Mouse (Mus musculus): ENCODE data around the gene Gm20662. TPM values are rescaled to one million over a fixed set of nuclear protein-coding genes. Genes with fewer than 3 reads are reported as not detected.

The Gm20662 gene
- polyA plus RNA-seq, 1 experiment from 2014 or later, result 0.14 TPM

DNA sequence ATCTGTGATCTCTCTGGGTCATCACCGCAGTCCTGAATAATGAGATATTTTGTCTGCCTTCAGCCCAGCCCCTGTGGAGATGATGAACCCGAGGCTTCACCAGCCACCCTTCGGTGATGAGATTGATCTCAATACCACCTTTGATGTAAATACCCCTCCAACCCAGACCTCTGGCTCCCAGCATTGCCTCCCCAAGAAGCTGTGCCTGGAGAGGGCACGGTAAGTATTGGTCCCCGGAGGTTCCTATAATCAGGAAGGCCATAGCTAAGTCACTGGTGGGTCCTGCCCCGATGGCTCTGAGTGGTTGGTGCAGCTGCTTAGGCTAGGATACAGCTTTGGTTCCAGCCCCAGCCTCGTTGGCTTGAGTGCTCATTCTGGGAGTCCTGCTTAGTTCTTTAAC is 27.6 kb upstream of the Gm20662 start:
- no peaks in the 10 kb centered on the region for H3K36me3 ChIP-seq (ENCODE audit: control insufficient read depth, insufficient read depth, low read length)
- no peaks in the 10 kb centered on the region for H3K4me1 ChIP-seq (replicated peaks; ENCODE audit: control insufficient read depth, insufficient read depth, low read length)
- ATAC-seq (ENCODE audit: low FRiP score) (no peak), DNase-seq (ENCODE audit: low spot score) (no peak)
- no peaks in the 10 kb centered on the region for H3K9me3 ChIP-seq (ENCODE audit: control insufficient read depth, low read length)
- H3K4me2 ChIP-seq (replicated peaks; ENCODE audit: low read depth, low read length), result no peak overlapping the region
- H3K4me3 ChIP-seq (ENCODE audit: low read depth, low read length), result no peak overlapping the region
- 93% methylated on average over 7 of the region's 7 CpGs for WGBS
- H3K9ac ChIP-seq (ENCODE audit: low read depth, low read length), result no peak overlapping the region
- H3K27ac ChIP-seq (ENCODE audit: low read depth, low read length), result no peak overlapping the region
- H3K27me3 ChIP-seq (ENCODE audit: control insufficient read depth, insufficient read depth, low read length), result no peaks in the 10 kb centered on the region

DNA sequence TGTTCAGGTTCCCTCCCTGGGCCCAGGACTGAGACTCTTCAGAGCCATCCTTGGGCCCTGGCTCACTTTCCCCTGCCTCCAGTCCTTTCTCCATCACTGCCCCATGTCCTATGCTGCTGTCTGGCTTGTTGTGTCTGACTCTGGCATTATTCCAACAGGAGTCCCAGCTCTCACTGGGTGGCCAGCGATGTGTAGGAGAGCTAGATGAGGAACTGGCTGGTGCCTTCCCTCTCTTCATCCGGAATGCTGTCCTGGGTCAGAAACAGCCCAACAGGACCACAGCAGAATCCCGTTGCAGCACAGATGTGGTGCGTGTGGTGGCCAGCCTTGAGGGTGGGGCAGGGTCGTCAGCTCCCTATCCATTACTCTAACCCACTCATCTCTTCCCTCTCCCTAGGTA is 25.8 kb upstream of the Gm20662 start:
- no peaks in the 10 kb centered on the region for H3K9me3 ChIP-seq (ENCODE audit: control insufficient read depth, low read length)
- ATAC-seq (ENCODE audit: low FRiP score) (no peak), DNase-seq (ENCODE audit: low spot score) (no peak)
- H3K4me1 ChIP-seq (replicated peaks; ENCODE audit: control insufficient read depth, insufficient read depth, low read length), result no peaks in the 10 kb centered on the region
- H3K9ac ChIP-seq (ENCODE audit: low read depth, low read length), result no peak overlapping the region
- 97% methylated on average over 5 of the region's 5 CpGs for WGBS
- no peak overlapping the region for H3K27ac ChIP-seq (ENCODE audit: low read depth, low read length)
- no peaks in the 10 kb centered on the region for H3K36me3 ChIP-seq (ENCODE audit: control insufficient read depth, insufficient read depth, low read length)
- H3K4me2 ChIP-seq (replicated peaks; ENCODE audit: low read depth, low read length), result no peak overlapping the region
- H3K4me3 ChIP-seq (ENCODE audit: low read depth, low read length), result no peak overlapping the region
- H3K27me3 ChIP-seq (ENCODE audit: control insufficient read depth, insufficient read depth, low read length), result no peaks in the 10 kb centered on the region

DNA sequence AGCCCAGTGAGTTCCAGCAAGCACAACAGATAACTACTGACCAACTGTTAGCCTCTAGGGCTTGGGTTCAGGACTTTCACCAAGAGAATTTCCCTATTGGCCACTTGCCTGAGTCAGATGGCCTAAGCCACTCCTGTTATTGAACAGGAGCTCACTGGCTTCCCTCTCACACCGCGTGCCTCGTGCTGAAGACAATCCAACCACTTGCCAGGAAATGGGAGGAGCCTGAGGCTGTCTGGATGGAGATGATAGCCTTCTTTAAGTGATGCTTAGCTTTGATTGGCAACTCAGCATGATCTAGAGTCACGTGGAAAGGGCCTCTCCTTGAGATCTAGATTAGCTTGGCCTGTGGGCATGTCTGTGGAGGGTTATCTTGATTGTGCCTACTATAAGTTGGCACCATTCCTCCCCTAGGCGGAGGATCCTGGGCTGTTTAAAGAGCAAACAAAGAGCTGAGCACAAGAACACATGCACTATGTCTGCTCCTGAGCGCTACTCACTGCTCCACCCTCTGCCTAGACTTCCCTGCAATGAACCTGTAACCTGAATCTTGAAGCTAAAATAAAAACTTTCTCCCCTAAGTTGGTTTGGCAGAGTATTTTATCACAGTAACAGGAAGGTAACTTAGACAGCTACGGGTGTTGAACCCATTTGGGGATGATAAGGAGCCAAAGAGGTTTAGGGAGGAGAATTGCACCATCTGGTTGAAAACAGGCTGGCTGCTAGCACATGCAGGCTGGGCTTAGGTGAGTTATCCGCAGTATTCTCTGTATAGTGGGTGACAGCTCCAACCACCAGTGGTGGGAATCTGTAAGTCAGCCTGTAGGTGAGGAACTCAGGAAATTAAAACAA is 24.2 kb upstream of the Gm20662 start:
- WGBS, result 85% methylated on average over 8 of the region's 8 CpGs
- ATAC-seq (ENCODE audit: low FRiP score) (no peak), DNase-seq (ENCODE audit: low spot score) (no peak)
- H3K4me2 ChIP-seq (replicated peaks; ENCODE audit: low read depth, low read length), result no peak overlapping the region
- no peak overlapping the region for H3K9ac ChIP-seq (ENCODE audit: low read depth, low read length)
- H3K27ac ChIP-seq (ENCODE audit: low read depth, low read length), result no peak overlapping the region
- H3K4me3 ChIP-seq (ENCODE audit: low read depth, low read length), result no peak overlapping the region
- H3K36me3 ChIP-seq (ENCODE audit: control insufficient read depth, insufficient read depth, low read length), result no peaks in the 10 kb centered on the region
- H3K4me1 ChIP-seq (replicated peaks; ENCODE audit: control insufficient read depth, insufficient read depth, low read length), result no peaks in the 10 kb centered on the region
- H3K27me3 ChIP-seq (ENCODE audit: control insufficient read depth, insufficient read depth, low read length), result no peaks in the 10 kb centered on the region
- H3K9me3 ChIP-seq (ENCODE audit: control insufficient read depth, low read length), result no peaks in the 10 kb centered on the region

GRCm38 (mm10) chr9:107974491-107975171 is 21.5 kb upstream of the Gm20662 start:
- DNase-seq (ENCODE audit: low spot score), result no peak
- H3K9ac ChIP-seq (ENCODE audit: low read depth, low read length), result no peak overlapping the region
- no peak for ATAC-seq (ENCODE audit: low FRiP score)
- no peaks in the 10 kb centered on the region for H3K9me3 ChIP-seq (ENCODE audit: control insufficient read depth, low read length)
- no peaks in the 10 kb centered on the region for H3K36me3 ChIP-seq (ENCODE audit: control insufficient read depth, insufficient read depth, low read length)
- H3K4me2 ChIP-seq (replicated peaks; ENCODE audit: low read depth, low read length), result no peak overlapping the region
- H3K27ac ChIP-seq (ENCODE audit: low read depth, low read length), result no peak overlapping the region
- WGBS, result 78% methylated on average over 10 of the region's 10 CpGs
- H3K4me3 ChIP-seq (ENCODE audit: low read depth, low read length), result no peak overlapping the region
- H3K27me3 ChIP-seq (ENCODE audit: control insufficient read depth, insufficient read depth, low read length), result no peaks in the 10 kb centered on the region
- H3K4me1 ChIP-seq (replicated peaks; ENCODE audit: control insufficient read depth, insufficient read depth, low read length), result no peaks in the 10 kb centered on the region

DNA sequence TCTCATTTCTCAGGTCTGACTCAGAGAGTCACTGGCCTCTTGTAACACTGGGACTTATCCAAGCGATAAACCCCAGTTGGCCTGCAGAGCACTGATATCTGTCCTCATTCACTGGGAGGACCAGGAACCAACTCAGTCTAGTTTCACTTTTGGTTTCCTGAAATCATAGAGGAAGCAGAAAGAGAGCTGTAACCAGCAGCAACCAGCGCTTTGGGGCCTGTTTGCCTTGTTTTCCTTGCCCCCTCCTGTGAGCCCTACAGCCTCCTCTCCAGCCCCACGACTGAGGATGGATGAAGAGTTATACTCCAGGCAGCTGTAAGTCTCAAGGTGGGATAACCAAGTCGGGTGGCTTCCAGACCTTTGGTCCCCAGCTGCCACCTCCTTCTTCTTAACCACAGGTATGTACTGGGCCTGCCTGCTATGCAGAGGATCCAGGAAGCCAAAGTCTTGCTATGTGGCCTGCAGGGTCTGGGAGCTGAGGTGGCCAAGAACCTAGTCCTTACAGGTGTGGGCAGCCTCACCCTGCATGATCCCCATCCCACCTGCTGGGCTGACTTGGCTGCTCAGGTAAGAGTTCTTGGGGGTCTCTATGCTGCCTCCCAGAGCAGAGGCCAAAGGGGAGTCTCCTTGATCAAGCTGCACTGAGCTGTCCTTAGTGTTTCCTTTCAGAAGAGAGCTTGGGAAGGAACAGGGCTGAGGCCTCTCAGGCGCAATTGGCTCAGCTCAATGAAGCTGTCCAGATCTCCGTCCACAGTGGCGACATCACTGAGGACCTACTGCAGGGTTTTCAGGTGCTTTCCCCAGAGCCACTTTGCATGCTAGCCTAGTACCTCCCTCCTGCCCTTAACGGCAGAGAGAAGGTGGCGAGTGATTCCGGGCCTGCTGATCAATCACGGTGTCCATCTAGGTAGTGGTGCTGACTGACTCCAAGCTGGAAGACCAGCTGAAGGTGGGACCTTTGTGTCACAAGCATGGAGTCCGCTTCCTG is 20.5 kb upstream of the Gm20662 start, which contains the start of gene Uba7:
TSS of gene Uba7 (plus strand) at position 107 of the 988 bp plus-strand sequence.
- no peaks in the 10 kb centered on the region for H3K27me3 ChIP-seq (ENCODE audit: control insufficient read depth, insufficient read depth, low read length)
- H3K9me3 ChIP-seq (ENCODE audit: control insufficient read depth, low read length), result no peaks in the 10 kb centered on the region
- H3K9ac ChIP-seq (ENCODE audit: low read depth, low read length), result no peak within 1 kb of the TSS
- H3K27ac ChIP-seq (ENCODE audit: low read depth, low read length), result no peak within 1 kb of the TSS
- H3K4me1 ChIP-seq (replicated peaks; ENCODE audit: control insufficient read depth, insufficient read depth, low read length), result no peaks in the 10 kb centered on the region
- no peak within 1 kb of the TSS for H3K4me2 ChIP-seq (replicated peaks; ENCODE audit: low read depth, low read length)
- 70% methylated on average over 12 of the region's 12 CpGs for WGBS
- H3K36me3 ChIP-seq (ENCODE audit: control insufficient read depth, insufficient read depth, low read length), result no peaks in the 10 kb centered on the region
- no peak within 1 kb of the TSS for H3K4me3 ChIP-seq (ENCODE audit: low read depth, low read length)
- no peak for ATAC-seq (ENCODE audit: low FRiP score)
- no peak for DNase-seq (ENCODE audit: low spot score)

DNA sequence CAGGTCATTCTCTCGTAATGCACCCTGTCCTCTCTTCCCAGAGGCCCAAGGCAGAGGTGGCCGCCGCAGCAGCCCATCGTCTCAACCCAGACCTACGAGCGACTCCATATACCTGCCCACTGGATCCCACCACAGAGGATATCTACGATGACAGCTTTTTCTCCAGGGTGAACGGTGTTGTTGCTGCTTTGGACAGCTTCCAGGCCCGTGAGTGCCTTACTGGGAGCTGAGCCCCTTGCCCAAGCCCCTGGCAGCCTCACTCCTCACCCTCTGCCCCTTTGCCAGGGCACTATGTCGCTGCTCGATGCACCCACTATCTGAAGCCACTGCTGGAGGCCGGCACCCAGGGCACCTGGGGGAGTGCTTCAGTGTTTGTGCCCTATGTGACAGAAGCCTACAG is 17.3 kb upstream of the Gm20662 start:
- no peaks in the 10 kb centered on the region for H3K9me3 ChIP-seq (ENCODE audit: control insufficient read depth, low read length)
- H3K4me2 ChIP-seq (replicated peaks; ENCODE audit: low read depth, low read length), result no peak overlapping the region
- no peaks in the 10 kb centered on the region for H3K36me3 ChIP-seq (ENCODE audit: control insufficient read depth, insufficient read depth, low read length)
- H3K4me3 ChIP-seq (ENCODE audit: low read depth, low read length), result no peak overlapping the region
- ATAC-seq (ENCODE audit: low FRiP score), result no peak
- no peak overlapping the region for H3K27ac ChIP-seq (ENCODE audit: low read depth, low read length)
- H3K27me3 ChIP-seq (ENCODE audit: control insufficient read depth, insufficient read depth, low read length), result no peaks in the 10 kb centered on the region; the same call in 1 of the 2 replicates
- no peak for DNase-seq (ENCODE audit: low spot score)
- no peak overlapping the region for H3K9ac ChIP-seq (ENCODE audit: low read depth, low read length)
- peaks cover 2% of the 10 kb centered on the region; the same call in 1 of the 2 replicates for H3K4me1 ChIP-seq (replicated peaks; ENCODE audit: control insufficient read depth, insufficient read depth, low read length)
- 90% methylated on average over 12 of the region's 12 CpGs for WGBS

DNA sequence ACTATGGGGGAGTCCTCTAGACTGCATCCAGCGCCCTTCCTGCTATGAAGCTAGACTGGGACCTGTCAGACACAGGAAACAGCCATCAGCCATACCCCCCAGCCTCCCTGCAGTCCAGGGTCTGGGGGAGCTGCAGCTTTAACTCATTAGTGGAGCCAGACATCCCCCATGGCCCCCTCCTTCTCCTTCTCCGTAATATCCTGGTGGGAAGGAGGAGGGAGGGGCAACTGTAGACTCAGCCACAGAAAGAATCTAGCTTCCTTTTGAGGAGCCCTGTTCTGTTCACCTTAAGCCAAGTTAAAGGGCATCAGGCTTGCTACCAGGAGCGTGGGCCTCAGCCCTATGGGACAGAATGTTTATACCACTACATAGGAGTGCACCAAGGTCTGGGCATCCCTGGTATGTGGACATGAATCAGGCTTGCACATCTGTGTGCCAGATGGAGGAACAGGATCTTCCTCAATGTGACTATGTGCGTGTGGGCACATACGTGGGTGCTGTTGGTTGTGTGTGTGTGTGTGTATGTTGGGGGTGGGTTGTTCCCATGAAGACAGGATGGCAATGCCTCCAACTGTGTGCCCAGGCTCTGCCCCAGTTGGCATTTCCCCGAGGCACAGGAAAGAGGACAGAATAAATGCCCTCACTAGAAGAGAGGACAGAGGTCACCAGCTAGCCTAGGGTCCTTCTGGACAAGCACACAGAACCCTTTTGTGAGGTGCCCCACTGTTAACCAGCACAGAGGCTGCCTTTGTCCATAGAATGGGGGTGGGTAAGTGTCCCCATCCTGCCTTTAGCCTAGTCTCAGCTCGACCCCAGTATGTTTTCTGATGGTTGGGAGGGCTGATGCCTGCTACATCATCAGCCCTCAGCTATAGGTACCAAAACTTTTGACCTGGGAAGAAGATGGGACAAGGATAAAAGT is 14.2 kb upstream of the Gm20662 start:
- 44% methylated on average over 7 of the region's 7 CpGs for WGBS
- Histone ChIP-seq H3K36me3 (ENCODE audit: control insufficient read depth, insufficient read depth, low read length) (no peaks in the 10 kb centered on the region), H3K4me2 (replicated peaks; ENCODE audit: low read depth, low read length) (peak overlapping the region; percentile 21), H3K4me1 (replicated peaks; ENCODE audit: control insufficient read depth, insufficient read depth, low read length) (peaks cover 2% of the 10 kb centered on the region; the same call in 1 of the 2 replicates), H3K9me3 (ENCODE audit: control insufficient read depth, low read length) (no peaks in the 10 kb centered on the region), H3K27ac (ENCODE audit: low read depth, low read length) (peak overlapping the region; percentile 83), H3K4me3 (ENCODE audit: low read depth, low read length) (no peak overlapping the region), H3K27me3 (ENCODE audit: control insufficient read depth, insufficient read depth, low read length) (peaks cover 7% of the 10 kb centered on the region), H3K9ac (ENCODE audit: low read depth, low read length) (peak overlapping the region; percentile 54)
- no peak for ATAC-seq (ENCODE audit: low FRiP score)
- peak; percentile 53 for DNase-seq (ENCODE audit: low spot score)

Measured in hindbrain, embryonic 11.5 days (tissue).